Mouse (Mus musculus): ENCODE data around the gene 4931422A03Rik.

GRCm38 (mm10) chr2:104035595-104035994 lies 7.4 kb upstream of the 4931422A03Rik start:
- TF ChIP-seq POLR2A (IDR thresholded peaks at IDR 0.05; ENCODE audit: extremely low read depth, insufficient read depth, low read length) (no peak), CTCF (IDR thresholded peaks at IDR 0.05; ENCODE audit: low read depth, low read length) (no peak)
